Mouse (Mus musculus) liver, embryonic 14.5 days (tissue): ENCODE measurements around the gene Prn. TPM values are rescaled to one million over a fixed set of nuclear protein-coding genes. Genes with fewer than 3 reads are reported as not detected.
A peak's percentile ranks its signal among the peaks of the same experiment; 100 is the strongest.

Source experiments
- ATAC-seq: fragments of 200-750 bp; cut with Nextera tagmentation; 2 replicates; pipeline ENCODE4 v1.8.0; 2017; ENCODE audit warnings: moderate number of reproducible peaks, mild to moderate bottlenecking, moderate library complexity; ENCODE audit not compliant: insufficient read depth
- DNase-seq, 3 experiments: peaks; one replicate each; pipeline ENCODE4 v3.0.0-alpha.2; 2012 to 2013; ENCODE audit warnings: low read depth in 3 of 3, low spot score in 3 of 3
- H3K27ac ChIP-seq: fragments of 300-500 bp; sonication (generic); 2 replicates; pipeline ENCODE4 v1.5.1; 2014; ENCODE audit warnings: moderate library complexity, mild to moderate bottlenecking, control low read depth, inconsistent platforms
- H3K27me3 ChIP-seq: fragments of 300-500 bp; sonication (generic); 2 replicates; pipeline ENCODE4 v1.6.1; 2014; ENCODE audit warnings: mild to moderate bottlenecking, low read length, moderate library complexity; ENCODE audit not compliant: control insufficient read depth, insufficient read depth
- H3K36me3 ChIP-seq: fragments of 300-500 bp; sonication (generic); replicated peaks from 2 replicates; pipeline ENCODE4 v1.6.1; 2014; ENCODE audit warnings: low read depth; ENCODE audit not compliant: control insufficient read depth, insufficient read depth
- H3K4me1 ChIP-seq, 2 experiments: fragments of 200-500 bp in 1 of 2; fragments of 300-500 bp in 1 of 2; sonication (generic) in 1 of 2; replicated peaks; 2 replicates each; pipeline ENCODE4 v1.6.1; 2012 to 2014; ENCODE audit warnings: antibody characterized with exemption in 1 of 2, inconsistent platforms in 1 of 2, low read length in 1 of 2; ENCODE audit not compliant: control insufficient read depth in 2 of 2, insufficient read depth in 2 of 2
- H3K4me2 ChIP-seq: fragments of 300-500 bp; sonication (generic); 2 replicates; pipeline ENCODE4 v1.6.1; 2014; ENCODE audit warnings: low read depth, mild to moderate bottlenecking, control low read depth, moderate library complexity
- H3K4me3 ChIP-seq, 2 experiments: fragments of 200-500 bp in 1 of 2; fragments of 300-500 bp in 1 of 2; sonication (generic) in 1 of 2; 2 replicates each; pipeline ENCODE4 v1.5.1; 2012 to 2014; ENCODE audit warnings: low read depth in 2 of 2, low read length in 2 of 2, mild to moderate bottlenecking in 2 of 2, control low read depth in 1 of 2, inconsistent platforms in 1 of 2, moderate library complexity in 1 of 2; ENCODE audit not compliant: insufficient read depth in 1 of 2
- H3K9ac ChIP-seq: fragments of 300-500 bp; sonication (generic); replicated peaks from 2 replicates; pipeline ENCODE4 v1.6.1; 2014; ENCODE audit warnings: mild to moderate bottlenecking, control low read depth, moderate library complexity
- H3K9me3 ChIP-seq: fragments of 300-500 bp; sonication (generic); 2 replicates; pipeline ENCODE4 v1.6.1; 2016; ENCODE audit warnings: low read length, mixed read lengths; ENCODE audit not compliant: control insufficient read depth
- CTCF ChIP-seq: IDR thresholded peaks from 2 replicates; pipeline ENCODE4 v1.5.1; 2016; ENCODE audit warnings: antibody characterized with exemption, low read depth, control low read depth
- EP300 ChIP-seq: IDR thresholded peaks from 2 replicates; pipeline ENCODE4 v1.6.1; 2016; ENCODE audit warnings: antibody characterized with exemption, low read depth
- WGBS: fragments of 180-500 bp; shearing (Covaris S2); extraction: QIAGEN DNeasy Blood & Tissue Kit; methylation state at CpG from one replicate; pipeline ENCODE4 v1.1.7; 2014; ENCODE audit not compliant: insufficient replicate concordance; 5-methylcytosine and 5-hydroxymethylcytosine counted together
- polyA plus RNA-seq, 2 experiments: library from polyadenylated mRNA; depleted of rRNA in 1 of 2; stranded (reverse) in 1 of 2; unstranded in 1 of 2; fragments of >200 nt; fragmentation: Nextera tagmentation in 1 of 2; extraction: Ambion mirVana in 1 of 2; gene quantifications; 2 replicates each; pipeline versions ENCODE4 v1.2.1 to v1.2.3; 2012 to 2014

Gene Prn
- polyA plus RNA-seq, 2 experiments, result not detected

DNA sequence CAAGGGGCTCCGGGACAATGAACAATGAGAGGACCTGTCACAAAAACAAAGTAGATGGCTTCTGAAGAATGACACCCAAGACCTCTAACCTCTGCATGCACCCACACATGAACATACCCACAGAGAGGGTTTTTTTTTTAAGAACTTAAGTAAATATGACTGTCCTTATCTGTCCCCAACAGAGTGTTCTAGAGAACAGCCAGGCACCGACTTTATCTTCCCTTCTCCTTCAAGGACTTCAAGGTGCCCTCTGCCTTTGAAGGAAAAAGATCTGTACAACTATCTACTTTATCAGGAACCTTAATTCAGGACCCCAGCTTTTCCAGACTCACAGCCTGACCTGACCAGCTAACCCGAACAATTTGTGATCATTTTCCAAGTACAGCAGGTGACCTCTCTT lies 30.7 kb downstream of the Prn start:
- Histone ChIP-seq H3K27me3 (no peaks in the 10 kb centered on the region), H3K9ac (no peak overlapping the region; the same call in 1 of the 2 replicates), H3K36me3 (no peaks in the 10 kb centered on the region; the same call in 1 of the 2 replicates), H3K27ac (peak overlapping the region; percentile 67), H3K4me2 (peak overlapping the region; percentile 38), H3K4me3 (no peak overlapping the region), H3K9me3 (no peaks in the 10 kb centered on the region), H3K4me1 (peaks cover 16 to 17% of the 10 kb centered on the region in 2 experiments)
- TF ChIP-seq CTCF, result no peak
- peak; percentile 84 for TF ChIP-seq EP300
- peak; percentile 56 to 63 (median 60) for DNase-seq
- WGBS, result 17% methylated on average over 3 of the region's 3 CpGs
- peak; percentile 70 for ATAC-seq

DNA sequence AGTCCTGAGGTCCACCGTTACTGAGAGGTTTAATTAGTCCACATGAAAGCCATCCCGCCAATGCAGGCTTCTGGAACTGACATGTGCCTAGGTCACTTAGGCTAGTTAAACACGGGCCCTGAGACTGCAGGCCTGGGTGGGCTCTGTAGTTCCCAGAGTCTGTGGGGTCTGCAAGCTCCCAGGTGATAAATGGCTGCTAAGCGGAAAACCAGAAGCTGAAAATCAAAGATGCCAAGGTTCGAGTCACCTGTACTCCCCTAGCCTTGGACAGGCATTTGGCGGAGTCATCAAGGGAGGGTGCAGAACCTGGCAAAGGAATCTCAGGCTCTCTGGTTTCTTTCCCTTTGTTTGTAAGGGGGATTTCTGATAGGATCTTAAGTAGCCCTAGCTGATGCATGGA lies 31.7 kb downstream of the Prn start:
- no peaks in the 10 kb centered on the region; the same call in 1 of the 2 replicates for H3K36me3 ChIP-seq
- no peak overlapping the region for H3K4me3 ChIP-seq
- ATAC-seq (no peak), DNase-seq (no peak)
- 76% methylated on average over 6 of the region's 6 CpGs for WGBS
- no peak for TF ChIP-seq EP300
- TF ChIP-seq CTCF, result no peak
- no peak overlapping the region for H3K4me2 ChIP-seq
- no peak overlapping the region for H3K27ac ChIP-seq
- H3K4me1 ChIP-seq, result peaks cover 14 to 17% of the 10 kb centered on the region in 2 experiments
- H3K9me3 ChIP-seq, result no peaks in the 10 kb centered on the region
- no peak overlapping the region for H3K9ac ChIP-seq
- H3K27me3 ChIP-seq, result no peaks in the 10 kb centered on the region

DNA sequence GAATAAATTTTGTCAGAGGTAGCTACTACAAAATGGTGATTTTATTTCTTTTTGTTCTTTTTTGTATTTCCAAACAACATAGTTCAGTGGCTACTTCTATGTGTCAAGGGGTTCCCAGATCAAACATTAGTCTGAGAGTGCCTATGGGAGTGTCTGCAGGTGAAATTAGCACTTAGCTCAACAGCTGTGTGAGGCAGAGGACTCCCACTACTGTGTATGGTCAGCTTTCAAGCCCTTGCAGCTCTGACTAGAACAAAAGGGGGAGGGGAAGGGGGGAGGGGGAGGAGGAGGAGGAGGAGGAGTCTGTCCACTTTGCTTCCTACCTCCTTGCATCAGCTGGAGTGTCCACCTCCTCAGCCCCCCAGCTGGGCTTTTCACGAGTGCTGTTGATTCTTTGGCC lies 34.6 kb downstream of the Prn start:
- no peak overlapping the region for H3K9ac ChIP-seq
- no peak overlapping the region for H3K4me3 ChIP-seq
- H3K9me3 ChIP-seq, result no peaks in the 10 kb centered on the region
- H3K27ac ChIP-seq, result no peak overlapping the region
- TF ChIP-seq CTCF (no peak), EP300 (no peak)
- DNase-seq (no peak), ATAC-seq (no peak)
- H3K4me2 ChIP-seq, result no peak overlapping the region
- WGBS, result 27% methylated on average over 1 of the region's 1 CpGs
- H3K27me3 ChIP-seq, result no peaks in the 10 kb centered on the region
- peaks cover 14 to 17% of the 10 kb centered on the region in 2 experiments for H3K4me1 ChIP-seq
- H3K36me3 ChIP-seq, result no peaks in the 10 kb centered on the region

DNA sequence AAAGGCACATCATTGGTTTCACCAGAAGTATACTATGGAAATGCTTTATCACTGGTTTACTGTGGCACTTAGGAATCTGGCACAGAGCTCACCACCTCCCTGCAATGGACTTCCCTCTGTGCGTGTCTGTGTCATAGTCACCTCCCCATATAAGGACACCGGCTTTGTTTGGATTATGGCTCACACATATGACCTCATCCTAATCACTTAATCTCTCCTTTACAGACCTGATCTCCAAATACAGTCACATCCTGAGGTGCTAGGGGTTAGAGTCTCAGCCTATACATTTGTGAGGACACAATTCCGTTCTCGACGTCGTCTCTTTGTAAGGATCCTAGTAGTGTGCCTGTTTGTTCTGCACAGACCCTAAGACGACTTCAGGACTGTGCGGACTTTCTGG lies 35.5 kb downstream of the Prn start:
- WGBS, result 36% methylated on average over 8 of the region's 8 CpGs
- H3K27ac ChIP-seq, result no peak overlapping the region
- DNase-seq, result no peak

DNA sequence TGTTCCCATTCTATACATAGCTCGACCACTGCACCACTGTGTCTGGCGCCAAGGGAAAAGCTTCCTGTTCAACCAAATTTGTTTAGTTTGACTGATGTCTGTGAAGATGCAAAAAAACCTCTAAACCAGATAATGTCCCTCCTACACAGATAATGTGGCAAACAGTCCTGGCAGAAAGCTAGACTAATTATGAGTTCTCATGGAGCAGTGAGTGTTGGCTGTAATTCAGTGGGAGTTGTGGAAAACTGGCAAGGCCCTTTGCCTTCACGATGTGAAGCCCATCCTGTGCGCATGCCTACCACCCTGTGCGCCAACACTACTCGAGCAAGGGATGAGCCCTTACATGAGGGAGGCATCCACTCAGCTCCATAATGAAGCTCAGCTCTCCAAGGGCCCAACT lies 36.0 kb downstream of the Prn start:
- Histone ChIP-seq H3K4me1 (peaks cover 3 to 4% of the 10 kb centered on the region in 2 experiments), H3K4me2 (no peak overlapping the region), H3K9me3 (no peaks in the 10 kb centered on the region), H3K4me3 (no peak overlapping the region), H3K9ac (no peak overlapping the region), H3K27ac (no peak overlapping the region), H3K27me3 (no peaks in the 10 kb centered on the region), H3K36me3 (no peaks in the 10 kb centered on the region)
- WGBS, result 61% methylated on average over 6 of the region's 6 CpGs
- no peak for DNase-seq
- TF ChIP-seq CTCF (no peak), EP300 (no peak)
- no peak for ATAC-seq

More for the DNA sequence above, 35.5 kb downstream of the Prn start:
- no peak overlapping the region for H3K9ac ChIP-seq
- H3K9me3 ChIP-seq, result no peaks in the 10 kb centered on the region
- no peak for ATAC-seq
- no peaks in the 10 kb centered on the region for H3K27me3 ChIP-seq
- no peak overlapping the region for H3K4me2 ChIP-seq
- H3K4me3 ChIP-seq, result no peak overlapping the region
- H3K36me3 ChIP-seq, result no peaks in the 10 kb centered on the region
- peaks cover 9% of the 10 kb centered on the region in 2 experiments for H3K4me1 ChIP-seq
- no peak for TF ChIP-seq EP300
- no peak for TF ChIP-seq CTCF
